Mouse (Mus musculus): ENCODE measurements around the gene Gpn1. TPM values are rescaled to one million over a fixed set of nuclear protein-coding genes. Genes with fewer than 3 reads are reported as not detected.

Gene Gpn1
- polyA plus RNA-seq, 1 experiment, result 20.0 TPM

DNA sequence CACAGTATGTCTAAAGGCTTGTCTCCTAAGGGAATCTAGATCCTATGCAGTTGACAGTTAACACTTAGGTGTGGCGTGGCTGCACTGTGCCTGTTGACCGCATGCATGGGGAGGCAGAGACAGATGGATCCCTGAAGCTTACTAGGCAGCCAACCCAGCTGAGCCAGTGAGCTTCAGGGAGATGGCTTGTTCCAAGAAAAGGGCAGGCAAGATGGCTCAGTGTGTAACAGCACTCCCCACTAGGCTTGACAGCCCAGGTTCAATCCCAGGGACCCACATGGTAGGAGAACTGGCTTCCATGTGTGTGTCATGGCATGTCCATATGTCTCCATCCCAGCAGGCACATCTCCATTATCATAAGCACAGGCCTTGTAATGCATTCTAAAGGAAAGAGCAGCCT lies 65.8 kb downstream of the Gpn1 start:
- Histone ChIP-seq H3K4me3 (ENCODE audit: insufficient read depth, poor library complexity, severe bottlenecking) (no peak overlapping the region), H3K79me2 (ENCODE audit: control insufficient read depth, insufficient read depth) (no peaks in the 10 kb centered on the region), H3ac (ENCODE audit: control insufficient read depth, insufficient read length, low read depth) (no peak overlapping the region), H3K36me3 (ENCODE audit: control insufficient read depth, insufficient read depth) (peaks cover 42% of the 10 kb centered on the region), H3K27me3 (ENCODE audit: control insufficient read depth, insufficient read depth, insufficient read length) (no peaks in the 10 kb centered on the region), H3K79me3 (ENCODE audit: low read depth) (no peaks in the 10 kb centered on the region)
- TF ChIP-seq MAX (IDR thresholded peaks at IDR 0.05), result no peak
- no peak for TF ChIP-seq MYOG (IDR thresholded peaks at IDR 0.05; ENCODE audit: control insufficient read depth, extremely low read depth, insufficient read length)
- TF ChIP-seq MYOD1 (IDR thresholded peaks at IDR 0.05; ENCODE audit: control insufficient read depth, insufficient read length, low read depth), result no peak
- TF ChIP-seq FOSL1 (IDR thresholded peaks at IDR 0.05; ENCODE audit: insufficient read depth, low read length, poor library complexity, severe bottlenecking), result no peak

DNA sequence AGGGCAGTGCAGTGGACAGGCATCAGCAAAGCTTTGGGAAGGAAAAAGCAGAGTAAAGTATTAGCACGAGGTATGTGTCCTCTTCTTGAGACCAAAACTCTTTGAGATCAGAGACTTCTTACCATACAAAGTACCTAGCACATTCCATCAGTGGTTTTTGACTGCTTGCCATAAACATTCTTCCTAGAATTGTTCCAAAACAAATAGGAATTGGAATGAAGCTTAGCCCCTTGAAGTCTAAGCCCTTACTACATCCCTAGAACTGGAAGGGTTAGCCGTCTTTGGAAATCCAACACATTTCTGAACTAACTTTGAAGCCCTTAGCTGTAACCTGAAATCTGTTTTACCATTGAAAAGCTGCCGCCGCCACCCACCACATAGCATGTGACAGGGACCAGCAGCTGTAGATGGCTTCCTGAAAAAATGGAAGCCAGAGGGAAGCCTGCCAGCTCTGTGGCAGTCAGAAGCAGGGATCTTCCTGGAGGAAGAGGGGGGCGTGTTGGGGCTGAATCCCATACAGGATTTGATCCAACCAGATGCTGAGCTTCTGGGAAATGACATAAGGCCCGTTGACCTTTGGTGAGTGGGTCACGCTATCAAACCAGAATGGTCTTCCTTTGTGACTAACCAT lies 67.6 kb downstream of the Gpn1 start:
- no peaks in the 10 kb centered on the region for H3K79me2 ChIP-seq (ENCODE audit: control insufficient read depth, insufficient read depth)
- no peak overlapping the region for H3ac ChIP-seq (ENCODE audit: control insufficient read depth, insufficient read length, low read depth)
- peaks cover 26% of the 10 kb centered on the region for H3K36me3 ChIP-seq (ENCODE audit: control insufficient read depth, insufficient read depth)
- no peak overlapping the region for H3K4me3 ChIP-seq (ENCODE audit: insufficient read depth, poor library complexity, severe bottlenecking)
- H3K79me3 ChIP-seq (ENCODE audit: low read depth), result no peaks in the 10 kb centered on the region
- TF ChIP-seq CTCF (IDR thresholded peaks at IDR 0.05; ENCODE audit: control insufficient read depth, insufficient read depth, insufficient read length) (no peak), CEBPB (IDR thresholded peaks at IDR 0.05; ENCODE audit: low read depth) (no peak), MYOD1 (IDR thresholded peaks at IDR 0.05; ENCODE audit: control insufficient read depth, insufficient read length, low read depth) (no peak), MYOG (IDR thresholded peaks at IDR 0.05; ENCODE audit: control insufficient read depth, extremely low read depth, insufficient read length) (no peak), USF1 (IDR thresholded peaks at IDR 0.05; ENCODE audit: low read depth) (no peak), MAX (IDR thresholded peaks at IDR 0.05) (no peak), FOSL1 (IDR thresholded peaks at IDR 0.05; ENCODE audit: insufficient read depth, low read length, poor library complexity, severe bottlenecking) (no peak)
- H3K27me3 ChIP-seq (ENCODE audit: control insufficient read depth, insufficient read depth, insufficient read length), result no peaks in the 10 kb centered on the region

Other genes starting within 250 kb of the Gpn1 start
- 0.88 TPM for gene Krtcap3, start 243.1 kb upstream of the Gpn1 start, polyA plus RNA-seq (2012; fragmentation: generic; extraction: Trizol)
- 10.7 TPM for gene Ift172, start 203.6 kb upstream of the Gpn1 start, polyA plus RNA-seq (2012; fragmentation: generic; extraction: Trizol)
- gene Fndc4, start 198.7 kb upstream of the Gpn1 start, polyA plus RNA-seq (2012; fragmentation: generic; extraction: Trizol), result 17.7 TPM
- not detected for gene Gckr, start 197.3 kb upstream of the Gpn1 start, polyA plus RNA-seq (2012; fragmentation: generic; extraction: Trizol)
- 11.6 TPM for gene Zfp512, start 42.3 kb upstream of the Gpn1 start, polyA plus RNA-seq (2012; fragmentation: generic; extraction: Trizol)
- gene 4930548H24Rik, start 9.0 kb upstream of the Gpn1 start, polyA plus RNA-seq (2012; fragmentation: generic; extraction: Trizol), result 0.02 TPM
- 17.0 TPM for gene Slc4a1ap, start 32.3 kb downstream of the Gpn1 start, polyA plus RNA-seq (2012; fragmentation: generic; extraction: Trizol)
- gene Supt7l, start 33.1 kb downstream of the Gpn1 start, polyA plus RNA-seq (2012; fragmentation: generic; extraction: Trizol), result 9.5 TPM
- gene Mrpl33, start 102.2 kb downstream of the Gpn1 start, polyA plus RNA-seq (2012; fragmentation: generic; extraction: Trizol), result 228 TPM
- gene Rbks, start 202.9 kb downstream of the Gpn1 start, polyA plus RNA-seq (2012; fragmentation: generic; extraction: Trizol), result 1.3 TPM
- 36.0 TPM for gene Babam2, start 202.9 kb downstream of the Gpn1 start, polyA plus RNA-seq (2012; fragmentation: generic; extraction: Trizol)